Mouse (Mus musculus): ENCODE measurements around the gene Per2. TPM values are rescaled to one million over a fixed set of nuclear protein-coding genes. Genes with fewer than 3 reads are reported as not detected.

Gene Per2
- polyA plus RNA-seq (2014; fragmentation: Nextera tagmentation; extraction: Ambion mirVana): 3.0 and 6.8 TPM in 2 replicates

DNA sequence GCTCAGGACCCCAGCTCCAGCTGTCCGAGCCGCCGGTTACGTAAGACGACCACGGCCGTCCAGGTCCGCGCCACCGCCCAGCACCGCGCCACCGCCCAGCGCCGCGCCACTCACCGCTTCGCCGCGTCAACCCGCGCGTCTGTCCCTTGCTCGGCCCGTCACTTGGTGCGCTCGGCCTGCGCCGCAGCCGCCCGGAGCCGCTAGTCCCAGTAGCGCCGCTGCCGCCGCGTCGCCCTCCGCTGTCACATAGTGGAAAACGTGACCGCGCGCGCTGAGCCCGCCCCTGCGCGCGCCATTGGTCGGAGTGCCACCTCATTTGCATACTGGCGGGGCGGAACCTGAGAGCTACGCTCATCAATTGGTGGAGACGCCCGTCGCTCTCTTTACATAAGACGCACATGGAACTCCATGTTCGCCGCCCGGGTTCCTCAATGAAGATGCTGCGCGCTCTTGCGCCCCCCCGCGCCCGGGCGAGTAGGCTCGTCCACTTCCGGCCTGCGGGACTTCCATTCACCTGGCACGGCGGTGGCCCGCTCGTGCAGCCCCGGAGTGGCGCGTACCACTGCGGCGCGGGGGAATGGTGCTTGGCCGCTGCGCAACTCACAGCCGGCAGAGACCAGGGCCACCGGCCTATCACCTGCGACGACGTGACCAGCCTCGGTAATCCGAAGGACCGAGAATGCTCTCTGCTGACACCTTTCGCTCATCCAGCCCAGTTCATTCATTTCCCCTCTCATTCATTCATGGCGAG is at the start of gene Per2:
Gene Per2 (minus strand): TSS at position 266 of the 751 bp plus-strand sequence.
- Histone ChIP-seq H3K27ac (replicated peaks; ENCODE audit: low read depth, low read length) (peak within 1 kb of the TSS; percentile 78), H3K36me3 (ENCODE audit: control insufficient read depth, insufficient read depth, low read length) (no peaks in the 10 kb centered on the region), H3K4me3 (replicated peaks; ENCODE audit: low read depth, low read length) (peak within 1 kb of the TSS; percentile 71), H3K27me3 (ENCODE audit: control insufficient read depth, insufficient read depth, low read length) (no peaks in the 10 kb centered on the region; the same call in 1 of the 2 replicates), H3K4me2 (ENCODE audit: low read length) (peak within 1 kb of the TSS; percentile 87), H3K4me1 (ENCODE audit: control insufficient read depth, insufficient read depth, low read length) (peaks cover 28% of the 10 kb centered on the region), H3K9ac (replicated peaks; ENCODE audit: low read length) (peak within 1 kb of the TSS; percentile 58), H3K9me3 (ENCODE audit: control insufficient read depth, low read length) (no peaks in the 10 kb centered on the region)
- ATAC-seq (ENCODE audit: low FRiP score, low TSS enrichment) (peak; percentile 97), DNase-seq (peak; percentile 100)
- under 1% methylated on average over 91 of the region's 91 CpGs for WGBS

DNA sequence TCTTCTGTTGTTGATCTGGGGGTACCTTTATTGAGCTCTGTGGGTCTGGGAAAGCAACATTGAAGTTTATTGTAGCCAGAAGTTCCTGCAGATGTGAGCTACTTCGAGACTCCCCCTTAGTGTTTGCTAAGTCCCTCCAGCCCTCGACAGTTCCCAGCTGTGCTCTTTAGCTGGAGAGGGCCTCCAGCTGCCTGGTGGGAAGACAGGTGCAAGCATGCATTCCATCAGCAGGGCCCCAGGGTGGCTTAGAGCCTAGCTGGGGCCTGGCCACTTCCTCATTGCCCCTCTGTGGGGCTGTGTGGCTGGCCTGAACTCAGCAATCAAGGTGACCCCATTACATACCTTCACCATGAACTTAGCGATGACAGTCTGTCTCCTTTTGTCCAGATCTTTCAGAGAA is 45.5 kb upstream of the Per2 start:
- 72% methylated on average over 3 of the region's 3 CpGs for WGBS
- no peak for ATAC-seq (ENCODE audit: low FRiP score, low TSS enrichment)
- no peak overlapping the region for H3K27ac ChIP-seq (replicated peaks; ENCODE audit: low read depth, low read length)
- no peaks in the 10 kb centered on the region for H3K4me1 ChIP-seq (ENCODE audit: control insufficient read depth, insufficient read depth, low read length)
- no peaks in the 10 kb centered on the region for H3K27me3 ChIP-seq (ENCODE audit: control insufficient read depth, insufficient read depth, low read length)
- no peaks in the 10 kb centered on the region for H3K9me3 ChIP-seq (ENCODE audit: control insufficient read depth, low read length)
- H3K36me3 ChIP-seq (ENCODE audit: control insufficient read depth, insufficient read depth, low read length): peaks cover 78% of the 10 kb centered on the region
- no peak overlapping the region for H3K9ac ChIP-seq (replicated peaks; ENCODE audit: low read length)
- no peak overlapping the region for H3K4me2 ChIP-seq (ENCODE audit: low read length)
- DNase-seq: no peak
- H3K4me3 ChIP-seq (replicated peaks; ENCODE audit: low read depth, low read length): no peak overlapping the region

DNA sequence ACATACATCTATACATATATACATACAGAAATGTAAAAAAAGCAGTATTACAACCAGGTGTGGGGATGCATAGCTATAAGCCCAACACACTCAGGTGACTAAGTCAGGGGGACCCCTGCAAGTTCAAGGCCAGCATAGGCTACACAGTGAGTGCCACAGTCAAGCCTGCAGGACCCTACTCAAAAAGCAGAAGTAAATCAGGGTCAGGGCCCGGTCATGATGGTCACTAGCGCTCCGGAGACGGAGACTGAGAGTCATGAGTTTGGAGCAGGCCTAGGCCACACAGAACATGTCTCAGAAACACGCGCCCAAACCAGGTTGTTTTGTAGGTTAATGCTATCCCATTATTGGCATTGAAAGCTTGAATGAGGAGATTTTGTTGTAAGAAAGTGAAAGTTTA is 39.5 kb upstream of the Per2 start:
- H3K9me3 ChIP-seq (ENCODE audit: control insufficient read depth, low read length): no peaks in the 10 kb centered on the region
- ATAC-seq (ENCODE audit: low FRiP score, low TSS enrichment) (no peak), DNase-seq (no peak)
- H3K4me2 ChIP-seq (ENCODE audit: low read length): no peak overlapping the region
- H3K36me3 ChIP-seq (ENCODE audit: control insufficient read depth, insufficient read depth, low read length): peaks cover 38% of the 10 kb centered on the region
- WGBS: 97% methylated on average over 6 of the region's 6 CpGs
- H3K4me1 ChIP-seq (ENCODE audit: control insufficient read depth, insufficient read depth, low read length): peaks cover 8% of the 10 kb centered on the region
- no peak overlapping the region for H3K9ac ChIP-seq (replicated peaks; ENCODE audit: low read length)
- H3K4me3 ChIP-seq (replicated peaks; ENCODE audit: low read depth, low read length): no peak overlapping the region
- H3K27ac ChIP-seq (replicated peaks; ENCODE audit: low read depth, low read length): no peak overlapping the region
- H3K27me3 ChIP-seq (ENCODE audit: control insufficient read depth, insufficient read depth, low read length): no peaks in the 10 kb centered on the region

DNA sequence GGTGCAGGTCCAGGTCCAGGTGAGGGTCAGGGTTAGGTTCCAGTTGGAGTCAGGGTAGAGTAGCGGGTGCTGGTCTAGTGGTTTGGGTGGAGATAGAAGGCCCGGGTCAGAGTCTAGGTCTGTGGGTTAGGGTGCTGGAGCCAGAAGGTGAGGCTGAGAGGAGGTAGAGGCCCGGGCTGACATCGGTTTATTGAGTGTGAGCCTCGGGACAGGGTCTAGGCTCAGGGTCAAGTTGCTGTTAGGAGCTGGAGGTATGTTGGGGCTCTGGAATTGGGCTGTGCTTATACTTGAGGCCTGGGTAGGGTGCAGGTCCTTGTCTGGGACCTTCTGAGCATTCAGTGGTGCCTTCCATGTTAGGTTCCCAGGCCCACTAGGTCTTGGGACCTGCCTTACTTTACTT is 36.2 kb upstream of the Per2 start:
- Histone ChIP-seq H3K4me2 (ENCODE audit: low read length) (peak overlapping the region; percentile 79), H3K4me1 (ENCODE audit: control insufficient read depth, insufficient read depth, low read length) (peaks cover 8% of the 10 kb centered on the region), H3K4me3 (replicated peaks; ENCODE audit: low read depth, low read length) (peak overlapping the region; percentile 85), H3K9ac (replicated peaks; ENCODE audit: low read length) (peak overlapping the region; percentile 84), H3K36me3 (ENCODE audit: control insufficient read depth, insufficient read depth, low read length) (peaks cover 11% of the 10 kb centered on the region; the same call in 1 of the 2 replicates), H3K27ac (replicated peaks; ENCODE audit: low read depth, low read length) (no peak overlapping the region), H3K27me3 (ENCODE audit: control insufficient read depth, insufficient read depth, low read length) (no peaks in the 10 kb centered on the region), H3K9me3 (ENCODE audit: control insufficient read depth, low read length) (no peaks in the 10 kb centered on the region)
- 48% methylated on average over 5 of the region's 5 CpGs for WGBS
- no peak for DNase-seq
- ATAC-seq (ENCODE audit: low FRiP score, low TSS enrichment): no peak

DNA sequence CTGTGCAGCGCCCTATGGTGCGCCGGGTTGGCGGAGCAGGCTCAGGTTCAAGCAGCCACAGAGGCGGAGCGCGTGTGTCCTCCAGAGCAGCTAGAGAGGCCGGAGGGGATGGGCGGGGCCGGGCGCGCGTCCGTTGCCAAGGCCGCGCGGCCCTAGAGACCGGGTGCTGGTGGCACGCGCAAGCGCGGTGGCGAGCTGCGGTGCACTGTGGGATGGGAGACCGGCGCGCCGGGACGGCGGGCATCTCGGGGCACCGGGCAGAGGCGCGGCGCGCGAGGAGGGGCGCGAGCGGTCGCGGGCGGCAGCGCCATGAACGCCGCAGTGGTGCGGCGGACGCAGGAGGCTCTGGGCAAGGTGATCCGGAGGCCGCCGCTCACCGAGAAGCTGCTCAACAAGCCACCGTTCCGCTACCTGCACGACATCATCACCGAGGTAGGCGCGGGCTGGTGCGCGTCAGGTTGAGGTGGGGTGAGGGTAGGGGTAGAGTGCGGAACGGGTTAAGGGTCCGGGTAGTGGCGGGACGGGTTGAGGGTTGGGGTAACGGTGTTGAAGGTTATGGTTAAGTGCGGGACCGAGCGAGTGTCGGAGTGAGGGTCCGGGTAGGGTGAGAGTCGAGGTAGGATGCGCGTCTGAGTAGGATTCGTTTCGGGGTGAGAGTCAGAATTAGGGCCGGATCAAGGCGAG is 35.5 kb upstream of the Per2 start, which contains the start of gene Traf3ip1:
Gene Traf3ip1 (plus strand): TSS at position 191 of the 684 bp plus-strand sequence.
- Histone ChIP-seq H3K36me3 (ENCODE audit: control insufficient read depth, insufficient read depth, low read length) (peaks cover 4% of the 10 kb centered on the region; the same call in 1 of the 2 replicates), H3K9ac (replicated peaks; ENCODE audit: low read length) (peak within 1 kb of the TSS; percentile 84), H3K9me3 (ENCODE audit: control insufficient read depth, low read length) (no peaks in the 10 kb centered on the region), H3K4me1 (ENCODE audit: control insufficient read depth, insufficient read depth, low read length) (peaks cover 8% of the 10 kb centered on the region), H3K27ac (replicated peaks; ENCODE audit: low read depth, low read length) (no peak within 1 kb of the TSS; the same call in 1 of the 2 replicates), H3K4me2 (ENCODE audit: low read length) (peak within 1 kb of the TSS; percentile 79), H3K4me3 (replicated peaks; ENCODE audit: low read depth, low read length) (peak within 1 kb of the TSS; percentile 85), H3K27me3 (ENCODE audit: control insufficient read depth, insufficient read depth, low read length) (no peaks in the 10 kb centered on the region)
- peak; percentile 97 for DNase-seq
- ATAC-seq (ENCODE audit: low FRiP score, low TSS enrichment): peak; percentile 98
- WGBS: under 1% methylated on average over 79 of the region's 79 CpGs

DNA sequence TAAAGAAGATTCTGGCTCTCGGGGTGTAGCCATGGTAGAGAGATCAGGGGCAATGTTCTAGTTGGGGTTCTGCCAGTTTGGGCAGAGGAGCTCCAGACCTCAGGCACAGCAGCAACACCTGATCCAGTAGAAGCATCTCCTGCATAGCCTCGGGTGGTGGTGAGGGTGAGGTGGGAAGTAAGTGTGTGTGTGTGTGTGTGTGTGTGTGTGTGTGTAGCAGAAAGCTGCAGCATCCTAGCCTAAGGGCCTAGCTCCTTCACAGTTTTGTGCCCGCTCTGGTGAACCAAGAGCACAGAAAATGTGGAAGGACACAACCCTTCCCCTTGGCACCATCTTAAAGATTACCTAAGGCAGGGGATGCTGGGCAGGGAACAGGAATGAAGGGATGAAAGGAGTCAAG is 34.8 kb upstream of the Per2 start:
- peak; percentile 18; the same call in 1 of the 2 replicates for ATAC-seq (ENCODE audit: low FRiP score, low TSS enrichment)
- Histone ChIP-seq H3K4me1 (ENCODE audit: control insufficient read depth, insufficient read depth, low read length) (peaks cover 8% of the 10 kb centered on the region), H3K27ac (replicated peaks; ENCODE audit: low read depth, low read length) (no peak overlapping the region), H3K9me3 (ENCODE audit: control insufficient read depth, low read length) (no peaks in the 10 kb centered on the region), H3K27me3 (ENCODE audit: control insufficient read depth, insufficient read depth, low read length) (no peaks in the 10 kb centered on the region), H3K4me2 (ENCODE audit: low read length) (peak overlapping the region; percentile 79), H3K36me3 (ENCODE audit: control insufficient read depth, insufficient read depth, low read length) (no peaks in the 10 kb centered on the region), H3K4me3 (replicated peaks; ENCODE audit: low read depth, low read length) (peak overlapping the region; percentile 85), H3K9ac (replicated peaks; ENCODE audit: low read length) (peak overlapping the region; percentile 84; the same call in 1 of the 2 replicates)
- WGBS: 39% methylated on average over 3 of the region's 3 CpGs
- no peak for DNase-seq

DNA sequence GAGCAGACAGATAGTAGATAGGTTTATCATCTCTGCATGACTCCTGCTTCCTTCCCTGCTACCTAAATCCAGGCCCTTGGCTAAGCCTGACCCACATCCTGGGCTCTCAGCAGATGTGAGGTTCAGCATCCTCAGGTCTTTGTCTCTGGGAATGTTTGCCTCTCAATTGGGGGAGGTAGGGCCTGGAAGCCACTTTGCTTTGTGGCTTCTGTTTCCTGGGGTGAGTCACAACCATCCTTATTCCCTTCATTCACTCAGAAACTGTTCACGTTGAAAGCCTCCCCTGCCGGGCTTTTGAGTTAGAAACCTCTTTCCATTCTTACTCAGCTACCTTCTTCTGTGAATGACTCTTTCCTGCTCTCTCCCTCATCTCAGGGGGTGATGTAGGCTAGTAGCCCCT is 33.6 kb upstream of the Per2 start:
- no peak for DNase-seq
- Histone ChIP-seq H3K36me3 (ENCODE audit: control insufficient read depth, insufficient read depth, low read length) (no peaks in the 10 kb centered on the region), H3K4me2 (ENCODE audit: low read length) (no peak overlapping the region), H3K27me3 (ENCODE audit: control insufficient read depth, insufficient read depth, low read length) (no peaks in the 10 kb centered on the region), H3K4me1 (ENCODE audit: control insufficient read depth, insufficient read depth, low read length) (peaks cover 8% of the 10 kb centered on the region), H3K9me3 (ENCODE audit: control insufficient read depth, low read length) (no peaks in the 10 kb centered on the region), H3K9ac (replicated peaks; ENCODE audit: low read length) (no peak overlapping the region), H3K27ac (replicated peaks; ENCODE audit: low read depth, low read length) (no peak overlapping the region), H3K4me3 (replicated peaks; ENCODE audit: low read depth, low read length) (no peak overlapping the region)
- no peak for ATAC-seq (ENCODE audit: low FRiP score, low TSS enrichment)
- 13% methylated on average over 2 of the region's 2 CpGs for WGBS

DNA sequence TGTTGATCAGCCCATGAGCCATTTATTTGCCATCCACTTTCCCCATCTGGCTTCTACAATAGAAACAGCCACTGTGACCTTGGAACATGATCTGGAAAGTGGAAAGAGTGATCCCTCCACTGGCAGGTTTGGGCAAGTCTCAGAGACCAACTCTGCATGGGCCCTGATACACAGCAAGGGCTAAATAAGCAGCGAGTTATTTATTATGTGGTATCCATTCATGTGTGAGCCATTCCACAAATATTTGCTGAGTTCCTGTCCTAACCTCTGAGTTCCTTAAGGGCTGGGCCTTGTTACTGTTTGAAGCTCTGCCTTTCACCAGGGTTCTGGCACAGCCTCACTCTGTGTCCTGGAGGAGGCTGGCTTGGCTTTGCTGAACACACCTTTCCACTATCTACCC is 31.2 kb upstream of the Per2 start:
- Histone ChIP-seq H3K27ac (replicated peaks; ENCODE audit: low read depth, low read length) (no peak overlapping the region), H3K9me3 (ENCODE audit: control insufficient read depth, low read length) (no peaks in the 10 kb centered on the region), H3K27me3 (ENCODE audit: control insufficient read depth, insufficient read depth, low read length) (no peaks in the 10 kb centered on the region), H3K4me1 (ENCODE audit: control insufficient read depth, insufficient read depth, low read length) (peaks cover 2% of the 10 kb centered on the region; the same call in 1 of the 2 replicates), H3K4me3 (replicated peaks; ENCODE audit: low read depth, low read length) (no peak overlapping the region), H3K4me2 (ENCODE audit: low read length) (no peak overlapping the region), H3K9ac (replicated peaks; ENCODE audit: low read length) (no peak overlapping the region), H3K36me3 (ENCODE audit: control insufficient read depth, insufficient read depth, low read length) (no peaks in the 10 kb centered on the region)
- 81% methylated on average over 1 of the region's 1 CpGs for WGBS
- no peak for ATAC-seq (ENCODE audit: low FRiP score, low TSS enrichment)
- no peak for DNase-seq
